Mouse (Mus musculus) CH12.LX (cell line): ENCODE results near the gene Gm43191. TPM values are rescaled to one million over a fixed set of nuclear protein-coding genes. Genes with fewer than 3 reads are reported as not detected.

ENCODE experiments used
- DNase-seq: peaks from one replicate; pipeline ENCODE4 v3.0.0-alpha.2; 2013; ENCODE audit errors: extremely low read depth
- H3K27ac ChIP-seq: 2 replicates; pipeline ENCODE4 v1.5.1; 2012; ENCODE audit warnings: low read depth, mild to moderate bottlenecking, control low read depth, moderate library complexity; ENCODE audit not compliant: insufficient read depth
- H3K27me3 ChIP-seq: replicated peaks from 2 replicates; pipeline ENCODE3; 2012; ENCODE audit warnings: inconsistent platforms
- H3K36me3 ChIP-seq, 2 experiments: replicated peaks in 1 of 2; 2 replicates each; pipeline versions ENCODE3 to v1.6.1; 2012; ENCODE audit warnings: inconsistent platforms in 1 of 2, low read length in 1 of 2, mild to moderate bottlenecking in 1 of 2, mixed read lengths in 1 of 2, moderate library complexity in 1 of 2; ENCODE audit not compliant: control insufficient read depth in 1 of 2, insufficient read depth in 1 of 2
- H3K4me1 ChIP-seq, 2 experiments: 2 replicates each; pipeline ENCODE4 v1.6.1; 2012; ENCODE audit warnings: inconsistent platforms in 1 of 2, moderate library complexity in 1 of 2; ENCODE audit not compliant: insufficient read depth in 2 of 2, control insufficient read depth in 1 of 2
- H3K4me2 ChIP-seq: 2 replicates; pipeline ENCODE4 v1.6.1; 2012; ENCODE audit warnings: low read depth, mild to moderate bottlenecking, control low read depth; ENCODE audit not compliant: poor library complexity, insufficient read depth, severe bottlenecking
- H3K4me3 ChIP-seq, 3 experiments: fragments of 150-350 bp in 1 of 3; sonication (generic) in 1 of 3; replicated peaks in 1 of 3; 2 replicates each; pipeline versions ENCODE3 to v1.5.1; 2011 to 2012; ENCODE audit warnings: low read depth in 2 of 3, low read length in 2 of 3, mild to moderate bottlenecking in 2 of 3, moderate library complexity in 2 of 3, control low read depth in 1 of 3, improper control_type of control experiment in 1 of 3, inconsistent platforms in 1 of 3, mixed read lengths in 1 of 3; ENCODE audit not compliant: poor library complexity in 1 of 3
- H3K79me2 ChIP-seq: replicated peaks from 2 replicates; pipeline ENCODE4 v1.6.1; 2012; ENCODE audit warnings: mild to moderate bottlenecking, moderate library complexity; ENCODE audit not compliant: control insufficient read depth, poor library complexity, insufficient read depth, severe bottlenecking; ENCODE audit errors: extremely low read depth
- H3K9ac ChIP-seq: 2 replicates; pipeline ENCODE4 v1.6.1; 2012; ENCODE audit warnings: low read depth, mild to moderate bottlenecking, control low read depth, moderate library complexity; ENCODE audit not compliant: insufficient read depth
- H3K9me3 ChIP-seq: replicated peaks from 2 replicates; pipeline ENCODE3; 2012; ENCODE audit warnings: low read length, inconsistent platforms, mixed read lengths
- BHLHE40 ChIP-seq: IDR thresholded peaks from 2 replicates; pipeline ENCODE4 v1.6.1; 2011; ENCODE audit warnings: mild to moderate bottlenecking, low read depth, low read length, improper control_type of control experiment
- CHD1 ChIP-seq: IDR thresholded peaks from 2 replicates; pipeline ENCODE4 v1.6.1; 2012; ENCODE audit warnings: low read depth, low read length, improper control_type of control experiment, inconsistent platforms
- E2F4 ChIP-seq: IDR thresholded peaks from 2 replicates; pipeline ENCODE4 v1.6.1; 2011; ENCODE audit warnings: low read depth, low read length, improper control_type of control experiment; ENCODE audit not compliant: insufficient replicate concordance
- EP300 ChIP-seq: IDR thresholded peaks from 2 replicates; pipeline ENCODE4 v1.6.1; 2011; ENCODE audit warnings: low read length, improper control_type of control experiment
- ETS1 ChIP-seq: conservative IDR thresholded peaks from 2 replicates; pipeline ENCODE4 v1.6.1; 2012; ENCODE audit warnings: low read depth, mild to moderate bottlenecking, inconsistent platforms, low read length, improper control_type of control experiment, moderate library complexity
- JUND ChIP-seq: conservative IDR thresholded peaks from 2 replicates; pipeline ENCODE4 v1.6.1; 2011; ENCODE audit warnings: low read depth, low read length, improper control_type of control experiment
- KAT2A ChIP-seq: IDR thresholded peaks from 2 replicates; pipeline ENCODE4 v1.6.1; 2012; ENCODE audit warnings: low read length, improper control_type of control experiment, inconsistent platforms; ENCODE audit not compliant: insufficient replicate concordance
- MAFK ChIP-seq: IDR thresholded peaks from 2 replicates; pipeline ENCODE4 v1.6.1; 2011; ENCODE audit warnings: low read length, improper control_type of control experiment; ENCODE audit not compliant: insufficient replicate concordance
- MAX ChIP-seq: IDR thresholded peaks from 2 replicates; pipeline ENCODE4 v1.6.1; 2011; ENCODE audit warnings: low read length, improper control_type of control experiment
- MAZ ChIP-seq: IDR thresholded peaks from 2 replicates; pipeline ENCODE4 v1.6.1; 2012; ENCODE audit warnings: low read depth, mild to moderate bottlenecking, inconsistent platforms, low read length, improper control_type of control experiment, moderate library complexity
- MXI1 ChIP-seq: IDR thresholded peaks from 2 replicates; pipeline ENCODE4 v1.6.1; 2011; ENCODE audit warnings: mild to moderate bottlenecking, low read depth, low read length, improper control_type of control experiment
- MYC ChIP-seq: IDR thresholded peaks from 2 replicates; pipeline ENCODE4 v1.6.1; 2011; ENCODE audit warnings: low read depth, mild to moderate bottlenecking, improper control_type of control experiment, low read length
- PAX5 ChIP-seq: IDR thresholded peaks from 2 replicates; pipeline ENCODE4 v1.6.1; 2012; ENCODE audit warnings: low read length, inconsistent platforms, mixed read lengths
- RAD21 ChIP-seq: IDR thresholded peaks from 2 replicates; pipeline ENCODE4 v1.6.1; 2011; ENCODE audit warnings: low read depth, mild to moderate bottlenecking, low read length, improper control_type of control experiment, moderate library complexity
- RCOR1 ChIP-seq: conservative IDR thresholded peaks from 2 replicates; pipeline ENCODE4 v1.6.1; 2012; ENCODE audit warnings: low read depth, mild to moderate bottlenecking, inconsistent platforms, low read length, improper control_type of control experiment
- USF1 ChIP-seq: IDR thresholded peaks from 2 replicates; pipeline ENCODE4 v1.6.1; 2014; ENCODE audit warnings: low read depth, mild to moderate bottlenecking, inconsistent platforms, low read length, improper control_type of control experiment
- USF2 ChIP-seq: conservative IDR thresholded peaks from 2 replicates; pipeline ENCODE4 v1.6.1; 2011; ENCODE audit warnings: low read depth, low read length, improper control_type of control experiment
- ZKSCAN1 ChIP-seq: IDR thresholded peaks from 2 replicates; pipeline ENCODE4 v1.6.1; 2012; ENCODE audit warnings: low read depth, inconsistent platforms, low read length, improper control_type of control experiment, borderline replicate concordance
- ZNF384 ChIP-seq: IDR thresholded peaks from 2 replicates; pipeline ENCODE4 v1.6.1; 2012; ENCODE audit warnings: low read depth, low read length, improper control_type of control experiment, inconsistent platforms
- dilution Hi-C: fragments of 300-500 bp; cut with MboI; formaldehyde crosslinking; loops from 2 replicates; pipeline ENCODE4 v1.14.3; 2020; ENCODE audit warnings: low sequenced_read_pairs; ENCODE audit not compliant: extremely low pct_unique_long_range_greater_than_20kb, extremely low pct_ligation_motif_present
- in situ Hi-C: fragments of 300-500 bp; cut with MboI; formaldehyde crosslinking; loops from 3 replicates; pipeline ENCODE4 v1.14.3; 2019; ENCODE audit warnings: low sequenced_read_pairs, low pct_ligation_motif_present, low pct_unique_long_range_greater_than_20kb, mixed read lengths
- polyA plus RNA-seq: library from polyadenylated mRNA; unstranded; fragments of >175 nt; gene quantifications from 2 replicates; pipeline ENCODE4 v1.2.1, GENCODE M21; 2012; ENCODE audit warnings: low read depth; ENCODE audit not compliant: insufficient read length
- total RNA-seq, 2 experiments: library from RNA; depleted of rRNA; stranded (reverse); fragments of 300-350 nt in 1 of 2; fragments of >200 nt in 1 of 2; gene quantifications; 2 replicates each; pipeline ENCODE4 v1.2.3; 2012 to 2014

Gene Gm43191
- total and polyA plus RNA-seq, 3 experiments, result 0.51 TPM; not detected in 2

DNA sequence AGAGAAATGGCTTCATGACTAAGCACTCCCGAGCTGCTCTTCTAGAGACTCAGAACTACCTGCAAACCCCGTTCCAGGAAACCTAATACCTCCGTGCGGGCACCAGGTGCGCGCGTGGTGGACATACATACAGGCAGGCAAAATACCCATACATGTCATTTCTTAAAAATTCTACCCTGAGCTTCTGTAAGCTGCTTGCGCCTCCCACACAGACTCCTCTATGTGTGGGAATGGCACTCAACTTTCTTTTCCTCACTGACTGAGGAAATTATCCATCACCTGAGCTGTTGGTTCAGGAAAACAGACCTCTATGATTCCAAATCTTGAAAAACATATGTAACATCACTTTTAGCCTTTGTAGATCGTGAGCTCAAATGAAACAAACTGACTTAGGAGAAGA is 30.4 kb downstream of the Gm43191 start:
- no peaks in the 10 kb centered on the region for H3K27me3 ChIP-seq
- TF ChIP-seq MXI1 (no peak), MAFK (no peak), MAX (no peak), ZNF384 (no peak), MAZ (no peak), MYC (no peak), EP300 (no peak), E2F4 (no peak), USF2 (no peak), CHD1 (no peak), ETS1 (no peak), PAX5 (no peak)
- H3K4me2 ChIP-seq, result no peak overlapping the region
- H3K4me1 ChIP-seq, result peaks cover 0 to 36% of the 10 kb centered on the region in 2 experiments; a peak in 3 of 4 replicates
- in situ Hi-C loops (no loop called here), dilution Hi-C loops (no loop called here)
- no peak overlapping the region for H3K9ac ChIP-seq
- no peak for DNase-seq
- H3K9me3 ChIP-seq, result no peaks in the 10 kb centered on the region
- no peak overlapping the region for H3K4me3 ChIP-seq
- peaks cover 56% of the 10 kb centered on the region for H3K79me2 ChIP-seq
- no peak overlapping the region for H3K27ac ChIP-seq
- H3K36me3 ChIP-seq, result peaks cover 14 to 61% of the 10 kb centered on the region in 2 experiments

DNA sequence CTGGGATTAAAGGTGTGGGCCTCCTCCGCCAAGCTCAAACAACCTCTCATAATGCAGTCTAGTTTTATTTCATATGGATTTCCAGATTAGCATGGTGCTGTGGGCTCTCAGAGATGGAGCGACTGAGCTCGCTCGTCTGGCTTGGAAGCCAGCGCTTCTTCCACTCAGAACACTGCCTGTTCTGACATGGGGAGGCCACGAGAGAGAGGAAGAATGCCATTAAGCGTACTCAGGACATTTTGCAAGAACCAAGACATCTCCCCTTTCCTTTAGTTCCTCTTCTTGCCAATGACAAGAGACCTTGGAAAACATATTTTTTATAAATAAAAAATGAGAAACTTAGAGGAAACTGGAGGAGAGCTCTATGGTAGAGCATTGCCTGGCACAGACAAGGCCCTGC is 32.3 kb downstream of the Gm43191 start:
- Histone ChIP-seq H3K9ac (no peak overlapping the region), H3K27me3 (no peaks in the 10 kb centered on the region), H3K79me2 (peaks cover 39% of the 10 kb centered on the region), H3K4me1 (peaks cover 0 to 25% of the 10 kb centered on the region in 2 experiments; a peak in 2 of 4 replicates), H3K9me3 (no peaks in the 10 kb centered on the region), H3K27ac (no peak overlapping the region), H3K4me3 (no peak overlapping the region), H3K4me2 (no peak overlapping the region), H3K36me3 (peaks cover 26 to 73% of the 10 kb centered on the region in 2 experiments)
- in situ Hi-C loops, result no loop called here
- no peak for DNase-seq
- dilution Hi-C loops, result no loop called here
- TF ChIP-seq RCOR1, result no peak
- no peak for TF ChIP-seq ZKSCAN1
- TF ChIP-seq RAD21, result no peak
- no peak for TF ChIP-seq USF1
- TF ChIP-seq PAX5, result no peak
- no peak for TF ChIP-seq MAX
- TF ChIP-seq MYC, result no peak
- TF ChIP-seq ZNF384, result no peak
- TF ChIP-seq KAT2A, result no peak
- no peak for TF ChIP-seq JUND
- TF ChIP-seq BHLHE40, result no peak
